Mouse (Mus musculus): ENCODE data around the gene Kiss1r.
"Not testable (repeated sequence)": the region's sequence is repeated elsewhere in the genome, so short reads cannot be mapped to it uniquely, and the experiment has no call there.

Kiss1r gene

GRCm38 (mm10) chr10:79916808-79917531, at the start of gene Kiss1r:
Gene Kiss1r, plus strand, starts transcription at chr10:79916971.
- DNase-seq (ENCODE audit: low read depth, low spot score) = no peak

GRCm38 (mm10) chr10:79871845-79872244, 44.9 kb upstream of the Kiss1r start:
- no peak for DNase-seq (ENCODE audit: low read depth, low spot score)

- DNase-seq (ENCODE audit: low read depth, low spot score) = no peak
Observed at GRCm38 (mm10) chr10:79872862-79873261, 43.9 kb upstream of the Kiss1r start.

GRCm38 (mm10) chr10:79873313-79873712, 43.5 kb upstream of the Kiss1r start:
- DNase-seq (ENCODE audit: low read depth, low spot score) = no peak

GRCm38 (mm10) chr10:79873715-79874289, 43.0 kb upstream of the Kiss1r start:
- DNase-seq (ENCODE audit: low read depth, low spot score) = no peak

- DNase-seq (ENCODE audit: low read depth, low spot score) = peak; percentile 71
Observed at GRCm38 (mm10) chr10:79874290-79874862, 42.4 kb upstream of the Kiss1r start, which contains the start of the genes Prtn3 and Plppr3. Gene Prtn3, plus strand, starts transcription at chr10:79874476. Gene Plppr3, minus strand, starts transcription at chr10:79874634.

- DNase-seq (ENCODE audit: low read depth, low spot score) = no peak
Observed at GRCm38 (mm10) chr10:79877174-79877573, 39.6 kb upstream of the Kiss1r start.

GRCm38 (mm10) chr10:79877757-79878156, 39.0 kb upstream of the Kiss1r start:
- no peak for DNase-seq (ENCODE audit: low read depth, low spot score)

- no peak for DNase-seq (ENCODE audit: low read depth, low spot score)
Observed at GRCm38 (mm10) chr10:79879527-79879926, 37.2 kb upstream of the Kiss1r start.

- DNase-seq (ENCODE audit: low read depth, low spot score) = no peak
Observed at GRCm38 (mm10) chr10:79880721-79881120, 36.0 kb upstream of the Kiss1r start.

- no peak for DNase-seq (ENCODE audit: low read depth, low spot score)
Observed at GRCm38 (mm10) chr10:79881981-79882380, 34.8 kb upstream of the Kiss1r start.

- no peak for DNase-seq (ENCODE audit: low read depth, low spot score)
Observed at GRCm38 (mm10) chr10:79883297-79884084, 33.3 kb upstream of the Kiss1r start.

GRCm38 (mm10) chr10:79884446-79884845, 32.3 kb upstream of the Kiss1r start:
- no peak for DNase-seq (ENCODE audit: low read depth, low spot score)

- DNase-seq (ENCODE audit: low read depth, low spot score) = not testable (repeated sequence)
Observed at GRCm38 (mm10) chr10:79884938-79885337, 31.8 kb upstream of the Kiss1r start.

GRCm38 (mm10) chr10:79886054-79886453, 30.7 kb upstream of the Kiss1r start, which contains the start of gene Elane:
Gene Elane, plus strand, starts transcription at chr10:79886247.
- DNase-seq (ENCODE audit: low read depth, low spot score) = no peak

GRCm38 (mm10) chr10:79886611-79887010, 30.2 kb upstream of the Kiss1r start:
- DNase-seq (ENCODE audit: low read depth, low spot score) = no peak

GRCm38 (mm10) chr10:79889386-79889785, 27.4 kb upstream of the Kiss1r start:
- no peak for DNase-seq (ENCODE audit: low read depth, low spot score)

- no peak for DNase-seq (ENCODE audit: low read depth, low spot score)
Observed at GRCm38 (mm10) chr10:79890670-79891069, 26.1 kb upstream of the Kiss1r start, which contains the start of gene Cfd. Gene Cfd, plus strand, starts transcription at chr10:79890853.

- DNase-seq (ENCODE audit: low read depth, low spot score) = not testable (repeated sequence)
Observed at GRCm38 (mm10) chr10:79892451-79893118, 24.2 kb upstream of the Kiss1r start.

GRCm38 (mm10) chr10:79896306-79896705, 20.5 kb upstream of the Kiss1r start:
- DNase-seq (ENCODE audit: low read depth, low spot score) = no peak

- no peak for DNase-seq (ENCODE audit: low read depth, low spot score)
Observed at GRCm38 (mm10) chr10:79896814-79897213, 20.0 kb upstream of the Kiss1r start.
